In genomic region chr10:69583874-69584481, GRCm38 (mm10) we compare ENCODE assay signal across 8 mouse cellular contexts.
DNase-seq lines count a peak whose midpoint lies in the region; ATAC-seq lines count a peak whose summit lies in the region.

No protein-coding gene starts in this region.

- H3K9me3 ChIP-seq in heart, embryonic 16.5 days (replicated peaks; ENCODE audit: control insufficient read depth, low read length) = no peaks in the 10 kb centered on the region; the same call in 1 of the 2 replicates
- no peaks in the 10 kb centered on the region for H3K9me3 ChIP-seq in midbrain, embryonic 14.5 days (ENCODE audit: control insufficient read depth, low read length)

- peak; percentile 69 for ATAC-seq in heart, embryonic 16.5 days (replicated peaks; ENCODE audit: extremely low read depth, insufficient read depth, low FRiP score)
- peak; percentile 40; the same call in 1 of the 2 replicates for ATAC-seq in midbrain, embryonic 14.5 days (ENCODE audit: low FRiP score, low TSS enrichment)

- H3K27ac ChIP-seq in heart, embryonic 16.5 days (ENCODE audit: low read length) = peak overlapping the region; percentile 64
- H3K27ac ChIP-seq in midbrain, embryonic 14.5 days (replicated peaks; ENCODE audit: low read depth, low read length) = peak overlapping the region; percentile 60

- intact Hi-C loops in left cerebral cortex, postnatal 4 days (cut with DNase I) = no loop called here
- intact Hi-C loops in left cerebral cortex, postnatal 25 days (cut with DNase I) = no loop called here

- H3K4me1 ChIP-seq in heart, embryonic 16.5 days (ENCODE audit: control insufficient read depth, insufficient read depth, low read length) = peaks cover 26% of the 10 kb centered on the region
- H3K4me1 ChIP-seq in midbrain, embryonic 14.5 days (ENCODE audit: control insufficient read depth, insufficient read depth, low read length) = peaks cover 17% of the 10 kb centered on the region; the same call in 1 of the 2 replicates

- peak; percentile 38 for DNase-seq in left cerebral cortex, postnatal 4 days
- no peak for DNase-seq in left cerebral cortex, postnatal 25 days (ENCODE audit: low spot score in 2 of 2)
- peak; percentile 71 to 76 for DNase-seq in kidney, postnatal 25 days
- DNase-seq in midbrain, embryonic 14.5 days = peak; percentile 67
- no peak for DNase-seq in cerebellum, adult 11 months
- no peak for DNase-seq in frontal cortex, postnatal 25 days (ENCODE audit: low spot score in 2 of 2)
- DNase-seq in spleen, adult 18-20 months = no peak

- no peaks in the 10 kb centered on the region for H3K27me3 ChIP-seq in heart, embryonic 16.5 days (ENCODE audit: control insufficient read depth, insufficient read depth, low read length)
- H3K27me3 ChIP-seq in midbrain, embryonic 14.5 days (ENCODE audit: control insufficient read depth, insufficient read depth, low read length) = no peaks in the 10 kb centered on the region

- H3K4me3 ChIP-seq in heart, embryonic 16.5 days (ENCODE audit: low read length) = no peak overlapping the region
- no peak overlapping the region for H3K4me3 ChIP-seq in midbrain, embryonic 14.5 days (replicated peaks; ENCODE audit: low read depth, low read length)

- H3K4me2 ChIP-seq in heart, embryonic 16.5 days (ENCODE audit: low read depth, low read length) = 0 out of 2 replicates have a peak overlapping the region, but pooled peaks have one; percentile 4
- no peak overlapping the region for H3K4me2 ChIP-seq in midbrain, embryonic 14.5 days (ENCODE audit: low read length)

- no peaks in the 10 kb centered on the region for H3K36me3 ChIP-seq in heart, embryonic 16.5 days (ENCODE audit: control insufficient read depth, insufficient read depth)
- 0 out of 2 replicates have a peak, but pooled peaks cover 5% of the 10 kb centered on the region for H3K36me3 ChIP-seq in midbrain, embryonic 14.5 days (ENCODE audit: control insufficient read depth, insufficient read depth, low read length)

- H3K9ac ChIP-seq in heart, embryonic 16.5 days (ENCODE audit: low read length) = no peak overlapping the region
- no peak overlapping the region for H3K9ac ChIP-seq in midbrain, embryonic 14.5 days (replicated peaks; ENCODE audit: low read length)

- WGBS in heart, embryonic 16.5 days = 20% methylated on average over 11 of the region's 11 CpGs
- WGBS in midbrain, embryonic 14.5 days = 34% methylated on average over 11 of the region's 11 CpGs

Comparison
In these comparisons a context has a peak if more than half of its experiments do, and no peak if none do; other contexts are left out.
1. DNase-seq: peak in left cerebral cortex, postnatal 4 days (single experiment), kidney, postnatal 25 days (2 of 2) and midbrain, embryonic 14.5 days (single experiment); none in left cerebral cortex, postnatal 25 days (0 of 2), cerebellum, adult 11 months (single experiment), frontal cortex, postnatal 25 days (0 of 2) and spleen, adult 18-20 months (0 of 2).